Mouse (Mus musculus): Measurements from ENCODE around the gene Brpf1. TPM values are rescaled to one million over a fixed set of nuclear protein-coding genes. Genes with fewer than 3 reads are reported as not detected.

The Brpf1 gene
- polyA plus RNA-seq, 1 experiment from 2014 or later, result 26.4 TPM

DNA sequence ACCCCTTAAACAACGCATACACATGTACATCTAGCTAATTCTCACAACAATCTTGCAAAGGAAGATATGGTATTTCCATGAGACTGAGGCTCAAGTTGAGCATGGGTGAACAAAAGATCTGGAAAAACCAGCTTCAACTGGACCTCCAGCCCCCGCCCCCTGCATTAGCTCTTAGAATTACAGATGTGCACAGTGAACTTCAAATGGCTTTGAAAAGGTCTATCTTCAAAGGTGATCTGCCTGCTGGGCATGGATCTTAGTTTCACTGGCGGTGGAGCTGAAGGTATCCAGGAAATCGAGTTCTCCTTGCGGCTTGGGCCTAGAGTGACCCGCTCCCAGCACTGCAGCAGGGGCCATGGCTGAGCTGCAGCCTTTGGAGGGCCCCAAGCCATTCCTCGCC is 61.2 kb downstream of the Brpf1 start:
- no peak overlapping the region for H3K27ac ChIP-seq (ENCODE audit: low read depth)
- H3K4me3 ChIP-seq (ENCODE audit: low read depth, low read length), result no peak overlapping the region
- no peaks in the 10 kb centered on the region for H3K9me3 ChIP-seq (ENCODE audit: low read depth, low read length)
- H3K27me3 ChIP-seq (ENCODE audit: insufficient read depth, low read length), result no peaks in the 10 kb centered on the region
- WGBS, result 87% methylated on average over 7 of the region's 7 CpGs
- no peak for ATAC-seq (ENCODE audit: insufficient read depth)
- no peak for TF ChIP-seq CTCF (IDR thresholded peaks at IDR 0.05; ENCODE audit: low read depth)
- H3K36me3 ChIP-seq (ENCODE audit: insufficient read depth), result peaks cover 61% of the 10 kb centered on the region
- H3K4me2 ChIP-seq, result no peak overlapping the region
- no peak for DNase-seq
- no peak overlapping the region for H3K9ac ChIP-seq
- H3K4me1 ChIP-seq (ENCODE audit: insufficient read depth), result no peaks in the 10 kb centered on the region

DNA sequence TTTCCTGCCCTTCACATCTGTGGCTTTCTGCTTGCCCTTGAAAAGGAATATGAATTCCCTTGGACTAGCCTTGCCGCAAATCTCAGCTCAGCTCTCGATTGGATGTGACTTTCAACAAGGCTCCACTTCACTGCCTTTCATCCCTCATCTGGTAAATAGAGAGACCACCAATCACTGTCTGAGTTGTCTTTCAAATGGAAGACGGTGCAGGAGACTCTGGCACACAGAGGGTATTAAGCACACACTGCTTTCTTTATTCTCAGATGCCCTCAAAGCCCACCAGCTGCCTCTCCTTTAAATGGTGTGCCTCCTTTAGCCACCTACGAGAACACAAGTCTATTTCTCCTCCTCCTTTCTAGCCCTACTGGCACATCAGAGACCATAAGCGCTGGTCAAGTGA is 61.6 kb downstream of the Brpf1 start:
- Histone ChIP-seq H3K27ac (ENCODE audit: low read depth) (no peak overlapping the region), H3K4me2 (no peak overlapping the region), H3K9me3 (ENCODE audit: low read depth, low read length) (no peaks in the 10 kb centered on the region), H3K36me3 (ENCODE audit: insufficient read depth) (peaks cover 66% of the 10 kb centered on the region), H3K4me1 (ENCODE audit: insufficient read depth) (no peaks in the 10 kb centered on the region), H3K4me3 (ENCODE audit: low read depth, low read length) (no peak overlapping the region), H3K9ac (no peak overlapping the region), H3K27me3 (ENCODE audit: insufficient read depth, low read length) (no peaks in the 10 kb centered on the region)
- DNase-seq (no peak), ATAC-seq (ENCODE audit: insufficient read depth) (no peak)
- 76% methylated on average over 5 of the region's 5 CpGs for WGBS
- TF ChIP-seq CTCF (IDR thresholded peaks at IDR 0.05; ENCODE audit: low read depth), result no peak

DNA sequence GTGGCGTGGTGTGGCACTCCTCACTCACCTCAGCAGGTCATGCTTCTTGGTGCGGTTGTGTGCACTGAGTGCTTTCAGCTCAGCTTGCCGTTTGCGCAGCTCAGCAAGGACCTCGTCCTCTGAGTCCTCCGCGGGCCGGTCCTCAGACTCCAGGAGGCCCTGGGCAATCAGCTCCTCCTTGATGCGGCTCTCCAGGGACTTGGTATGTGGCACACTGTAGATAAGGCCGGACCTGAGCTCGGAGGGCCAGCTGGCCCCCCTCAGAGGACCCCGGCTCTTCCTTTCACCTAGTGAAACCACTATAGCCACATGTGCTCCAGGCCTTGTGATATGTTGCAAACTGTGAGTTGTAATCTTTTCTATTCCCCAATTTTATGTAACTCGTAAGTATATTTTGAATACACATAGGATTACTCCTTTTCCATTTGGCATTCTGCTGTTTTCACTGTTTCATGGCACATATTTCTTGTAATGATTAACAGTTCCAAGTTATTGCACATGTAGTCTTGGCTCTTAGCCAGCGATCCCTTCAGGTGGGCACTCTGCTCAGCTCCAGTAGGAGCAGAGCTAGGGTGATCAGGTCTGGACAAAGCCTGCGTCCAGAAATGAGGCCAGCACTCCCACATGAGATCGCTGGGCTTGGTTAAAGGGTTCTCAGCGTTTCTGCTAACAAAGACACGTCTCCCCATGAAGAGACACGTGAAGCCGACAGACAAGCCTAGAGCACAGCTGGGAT is 63.4 kb downstream of the Brpf1 start:
- Histone ChIP-seq H3K4me2 (no peak overlapping the region), H3K36me3 (ENCODE audit: insufficient read depth) (peaks cover 84% of the 10 kb centered on the region), H3K9me3 (ENCODE audit: low read depth, low read length) (no peaks in the 10 kb centered on the region), H3K4me1 (ENCODE audit: insufficient read depth) (no peaks in the 10 kb centered on the region), H3K9ac (no peak overlapping the region), H3K4me3 (ENCODE audit: low read depth, low read length) (no peak overlapping the region), H3K27me3 (ENCODE audit: insufficient read depth, low read length) (no peaks in the 10 kb centered on the region), H3K27ac (ENCODE audit: low read depth) (no peak overlapping the region)
- DNase-seq (peak; percentile 12), ATAC-seq (ENCODE audit: insufficient read depth) (no peak)
- no peak for TF ChIP-seq CTCF (IDR thresholded peaks at IDR 0.05; ENCODE audit: low read depth)
- 84% methylated on average over 20 of the region's 20 CpGs for WGBS

DNA sequence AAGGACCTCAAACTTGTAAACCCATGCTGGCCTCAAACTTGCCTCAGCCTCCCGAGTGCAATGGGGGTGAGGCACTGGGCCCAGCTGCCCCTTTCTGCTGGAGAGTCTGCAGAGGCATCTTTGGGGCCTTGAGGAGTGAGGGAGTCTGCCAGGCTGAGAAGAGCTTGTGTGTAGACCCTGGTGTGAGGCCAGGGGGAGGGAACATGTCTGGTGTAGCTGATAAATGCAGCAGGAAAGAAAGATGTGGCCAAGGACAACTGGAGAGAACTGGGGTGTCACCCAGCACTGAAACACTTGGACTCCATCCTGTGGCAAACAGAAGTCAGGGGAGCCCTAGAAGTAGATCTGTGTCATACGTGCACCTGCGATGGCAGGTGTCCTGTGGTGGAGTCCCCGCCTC is 66.6 kb downstream of the Brpf1 start:
- WGBS, result 88% methylated on average over 4 of the region's 4 CpGs
- Histone ChIP-seq H3K4me2 (no peak overlapping the region), H3K9me3 (ENCODE audit: low read depth, low read length) (no peaks in the 10 kb centered on the region), H3K4me3 (ENCODE audit: low read depth, low read length) (no peak overlapping the region), H3K9ac (no peak overlapping the region), H3K27me3 (ENCODE audit: insufficient read depth, low read length) (no peaks in the 10 kb centered on the region), H3K27ac (ENCODE audit: low read depth) (no peak overlapping the region), H3K36me3 (ENCODE audit: insufficient read depth) (peaks cover 75% of the 10 kb centered on the region), H3K4me1 (ENCODE audit: insufficient read depth) (peaks cover 5% of the 10 kb centered on the region; the same call in 1 of the 2 replicates)
- TF ChIP-seq CTCF (IDR thresholded peaks at IDR 0.05; ENCODE audit: low read depth), result no peak
- ATAC-seq (ENCODE audit: insufficient read depth) (no peak), DNase-seq (no peak)

Other genes starting within 250 kb of the Brpf1 start
- gene Setd5, start 229.8 kb upstream of the Brpf1 start, polyA plus RNA-seq (2014; fragmentation: Nextera tagmentation; extraction: Ambion mirVana), result 96.9 and 102 TPM in 2 replicates
- 0.61 and 0.80 TPM in 2 replicates for gene Lhfpl4, start 111.8 kb upstream of the Brpf1 start, polyA plus RNA-seq (2014; fragmentation: Nextera tagmentation; extraction: Ambion mirVana)
- 41.1 and 47.0 TPM in 2 replicates for gene Mtmr14, start 69.3 kb upstream of the Brpf1 start, polyA plus RNA-seq (2014; fragmentation: Nextera tagmentation; extraction: Ambion mirVana)
- not detected in 2 replicates for gene Cpne9, start 24.8 kb upstream of the Brpf1 start, polyA plus RNA-seq (2014; fragmentation: Nextera tagmentation; extraction: Ambion mirVana)
- 16.9 and 17.7 TPM in 2 replicates for gene Ogg1, start 19.8 kb downstream of the Brpf1 start, polyA plus RNA-seq (2014; fragmentation: Nextera tagmentation; extraction: Ambion mirVana)
- gene Camk1, start 36.8 kb downstream of the Brpf1 start, polyA plus RNA-seq (2014; fragmentation: Nextera tagmentation; extraction: Ambion mirVana), result 109 and 110 TPM in 2 replicates
- gene Tada3, start 70.7 kb downstream of the Brpf1 start, polyA plus RNA-seq (2014; fragmentation: Nextera tagmentation; extraction: Ambion mirVana), result 45.9 and 49.4 TPM in 2 replicates
- gene Arpc4, start 71.0 kb downstream of the Brpf1 start, polyA plus RNA-seq (2014; fragmentation: Nextera tagmentation; extraction: Ambion mirVana), result 211 and 214 TPM in 2 replicates
- gene Ttll3, start 82.1 kb downstream of the Brpf1 start, polyA plus RNA-seq (2014; fragmentation: Nextera tagmentation; extraction: Ambion mirVana), result 2.2 and 2.5 TPM in 2 replicates
- 15.7 and 18.8 TPM in 2 replicates for gene Rpusd3, start 112.2 kb downstream of the Brpf1 start, polyA plus RNA-seq (2014; fragmentation: Nextera tagmentation; extraction: Ambion mirVana)
- not detected in 2 replicates for gene Cidec, start 128.6 kb downstream of the Brpf1 start, polyA plus RNA-seq (2014; fragmentation: Nextera tagmentation; extraction: Ambion mirVana)
- 70.0 and 76.4 TPM in 2 replicates for gene Jagn1, start 135.4 kb downstream of the Brpf1 start, polyA plus RNA-seq (2014; fragmentation: Nextera tagmentation; extraction: Ambion mirVana)
- gene Il17re, start 151.3 kb downstream of the Brpf1 start, polyA plus RNA-seq (2014; fragmentation: Nextera tagmentation; extraction: Ambion mirVana), result 12.0 and 12.2 TPM in 2 replicates
- gene Il17rc, start 164.3 kb downstream of the Brpf1 start, polyA plus RNA-seq (2014; fragmentation: Nextera tagmentation; extraction: Ambion mirVana), result 7.7 and 9.1 TPM in 2 replicates
- 20.7 and 27.0 TPM in 2 replicates for gene Creld1, start 176.2 kb downstream of the Brpf1 start, polyA plus RNA-seq (2014; fragmentation: Nextera tagmentation; extraction: Ambion mirVana)
- 0.05 and 0.16 TPM in 2 replicates for gene Prrt3, start 194.8 kb downstream of the Brpf1 start, polyA plus RNA-seq (2014; fragmentation: Nextera tagmentation; extraction: Ambion mirVana)
- 92.8 and 97.6 TPM in 2 replicates for gene Emc3, start 224.5 kb downstream of the Brpf1 start, polyA plus RNA-seq (2014; fragmentation: Nextera tagmentation; extraction: Ambion mirVana)
- 15.4 and 15.7 TPM in 2 replicates for gene Fancd2, start 224.5 kb downstream of the Brpf1 start, polyA plus RNA-seq (2014; fragmentation: Nextera tagmentation; extraction: Ambion mirVana)